Mouse (Mus musculus): ENCODE results near the gene Arcn1.
"Not testable (repeated sequence)": the region's sequence is repeated elsewhere in the genome, so short reads cannot be mapped to it uniquely, and the experiment has no call there.

The Arcn1 gene

DNA sequence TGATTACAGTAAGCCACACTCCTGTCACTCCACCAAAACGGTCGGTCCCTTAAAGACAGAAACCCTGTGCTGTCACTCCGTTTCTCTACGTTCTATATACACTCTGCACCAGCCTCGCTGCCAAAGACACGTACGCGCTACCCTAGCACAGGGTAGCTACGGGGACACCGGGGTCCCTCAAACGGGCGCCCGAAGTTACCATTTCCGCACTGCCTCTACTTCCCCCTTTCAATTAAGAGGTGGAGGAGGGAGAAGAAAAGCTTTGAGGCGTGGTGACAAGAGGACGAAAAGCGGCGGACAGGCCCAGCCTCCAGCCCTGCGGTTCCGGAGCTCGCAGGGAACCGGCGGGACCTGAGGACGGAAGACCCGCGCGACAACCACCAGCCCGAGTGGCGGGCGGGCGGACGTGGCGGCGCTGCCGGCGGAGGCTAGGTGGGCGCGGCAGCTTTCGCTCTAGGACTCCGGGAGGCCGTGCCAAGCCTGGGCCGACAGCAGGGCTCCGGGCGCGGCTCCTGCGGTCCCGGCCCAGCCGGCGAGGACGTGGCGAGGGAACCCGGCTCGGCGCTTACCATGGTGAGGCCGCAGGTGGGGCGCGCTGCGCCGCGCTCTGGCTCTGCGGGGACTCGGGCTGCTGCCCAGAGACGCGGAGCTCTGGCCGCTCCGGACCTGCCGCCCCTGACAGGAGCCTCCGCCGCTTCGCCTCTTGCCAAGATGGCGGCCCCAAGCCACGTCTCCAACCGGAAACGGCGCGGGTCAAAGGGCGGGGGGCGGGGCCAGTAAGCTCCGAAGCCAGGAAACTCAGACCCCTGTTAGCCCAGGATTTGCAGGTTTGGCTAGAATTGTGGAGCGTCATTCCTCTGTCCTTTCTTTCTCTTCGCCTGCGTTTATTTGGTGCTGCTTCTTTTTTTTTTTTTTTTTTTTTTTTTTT lies at the start of gene Arcn1, which contains the start of gene Ift46:
TSS of gene Arcn1 (minus strand) at position 745 of the 928 bp plus-strand sequence.
TSS of gene Ift46 (plus strand) at position 808 of the 928 bp plus-strand sequence.
- peak; percentile 85 for DNase-seq

- no peak for DNase-seq
These were observed 46.5 kb upstream of the Arcn1 start for GRCm38 (mm10) chr9:44814179-44814578.

DNA sequence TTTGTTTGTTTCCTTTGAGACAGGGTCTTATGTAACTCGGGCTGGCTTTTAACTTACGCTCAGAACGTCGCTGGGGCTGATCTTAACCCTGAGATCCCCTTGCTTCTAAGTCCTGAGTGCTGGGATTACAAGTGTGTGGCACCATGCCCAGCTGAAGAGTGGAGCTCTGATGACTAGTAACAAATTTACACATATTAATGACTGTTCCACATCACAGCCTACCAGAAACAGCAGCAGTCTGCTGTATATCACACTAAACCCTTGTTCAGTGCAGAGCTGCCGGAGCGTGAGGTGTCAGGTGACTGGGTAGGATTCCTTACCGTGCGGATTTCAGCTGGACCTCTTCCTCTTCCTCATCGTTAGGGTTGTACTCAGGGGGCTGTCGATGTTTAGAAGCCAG lies 42.7 kb upstream of the Arcn1 start:
- no peak for DNase-seq

DNA sequence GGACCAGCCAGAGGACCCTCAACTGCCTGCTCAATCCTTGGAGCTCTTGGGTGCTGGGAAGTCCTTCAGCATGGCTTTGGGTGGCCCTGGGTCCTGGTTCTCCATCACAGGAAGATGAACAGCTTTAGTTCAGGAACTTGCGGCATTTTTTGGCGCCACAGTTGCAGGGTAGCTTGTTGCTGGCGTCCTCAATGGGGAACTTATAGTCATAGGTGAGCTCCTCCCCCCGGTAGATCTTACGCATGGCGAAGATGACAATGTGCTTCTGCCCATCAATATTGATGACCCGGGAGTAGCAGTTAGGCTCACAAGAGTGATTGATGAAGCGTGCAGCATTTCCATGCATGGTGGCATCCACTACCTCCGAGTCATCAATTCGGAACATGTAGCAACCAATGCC lies 40.1 kb upstream of the Arcn1 start:
- no peak for DNase-seq

- DNase-seq: no peak
These were observed 39.5 kb upstream of the Arcn1 start for GRCm38 (mm10) chr9:44807141-44807540.

DNA sequence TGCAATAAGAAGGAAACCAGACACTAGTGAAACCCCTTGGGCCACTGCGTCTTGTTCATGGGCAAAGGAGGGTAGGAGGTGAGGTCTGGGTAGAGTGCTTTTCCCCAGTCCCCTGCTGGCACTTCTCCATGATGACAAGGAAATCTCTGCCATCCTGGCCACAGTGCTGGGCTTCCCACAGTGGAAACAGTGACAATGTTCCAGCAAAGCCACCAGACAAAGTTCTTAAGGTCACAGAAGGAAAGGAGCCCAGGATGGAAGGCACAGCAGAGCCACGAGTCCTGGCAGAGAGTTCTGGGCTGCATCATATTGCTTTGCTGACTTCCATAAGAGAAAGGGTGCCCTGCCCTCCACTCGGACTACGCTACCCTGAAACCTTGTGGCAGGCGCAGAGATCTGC lies 37.9 kb upstream of the Arcn1 start:
- no peak for DNase-seq

DNA sequence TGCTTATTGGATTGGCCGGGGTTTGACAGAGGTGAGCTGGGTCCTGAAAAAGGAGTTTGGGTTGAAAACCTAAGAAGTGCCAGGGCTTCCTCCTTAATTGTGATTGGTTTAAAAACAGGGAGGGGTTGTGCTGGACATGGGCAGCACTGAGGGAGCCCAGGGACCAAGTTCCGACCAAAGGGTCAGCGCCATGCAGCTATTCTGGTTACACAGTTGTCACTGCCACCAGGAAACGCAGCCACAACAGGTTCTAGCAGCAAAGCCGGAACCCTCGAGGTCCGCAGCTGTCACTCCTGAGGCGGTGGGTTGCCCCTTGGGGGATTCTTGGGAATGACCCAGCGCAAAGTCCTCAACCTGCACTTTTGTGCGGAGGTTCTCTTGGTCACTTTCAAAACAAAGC lies 37.0 kb upstream of the Arcn1 start:
- no peak for DNase-seq

GRCm38 (mm10) chr9:44802808-44803450 lies 35.3 kb upstream of the Arcn1 start, which contains the start of gene Ttc36:
Gene Ttc36, minus strand, starts transcription at chr9:44803072.
- no peak for DNase-seq

DNA sequence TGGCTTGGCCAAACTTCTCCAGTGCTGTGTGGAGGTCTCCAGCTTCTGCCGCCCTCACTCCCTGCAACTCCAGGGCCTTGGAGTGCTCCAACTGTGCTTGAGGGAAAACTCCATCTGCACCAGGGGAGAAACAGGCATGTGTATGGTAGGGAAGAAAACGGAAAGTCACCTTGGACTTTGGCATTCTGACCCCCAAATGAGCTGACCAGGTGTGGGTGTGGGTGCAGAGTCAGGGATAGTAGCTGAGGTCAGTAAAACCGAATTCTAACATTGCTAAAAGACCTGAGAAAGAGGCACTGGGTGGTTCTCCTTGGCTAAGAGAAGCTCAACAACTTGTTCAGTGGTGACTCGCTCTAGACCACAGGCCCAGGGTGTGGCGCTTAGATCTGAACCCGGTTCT lies 34.0 kb upstream of the Arcn1 start:
- DNase-seq: no peak

GRCm38 (mm10) chr9:44799958-44800324 lies 32.3 kb upstream of the Arcn1 start:
- DNase-seq: no peak

- peak; percentile 82 for DNase-seq
These were observed 31.7 kb upstream of the Arcn1 start, which contains the start of gene Tmem25 for GRCm38 (mm10) chr9:44799102-44799957. Gene Tmem25, minus strand, starts transcription at chr9:44799307.

- DNase-seq: no peak
These were observed 30.7 kb upstream of the Arcn1 start for GRCm38 (mm10) chr9:44798298-44798697.

DNA sequence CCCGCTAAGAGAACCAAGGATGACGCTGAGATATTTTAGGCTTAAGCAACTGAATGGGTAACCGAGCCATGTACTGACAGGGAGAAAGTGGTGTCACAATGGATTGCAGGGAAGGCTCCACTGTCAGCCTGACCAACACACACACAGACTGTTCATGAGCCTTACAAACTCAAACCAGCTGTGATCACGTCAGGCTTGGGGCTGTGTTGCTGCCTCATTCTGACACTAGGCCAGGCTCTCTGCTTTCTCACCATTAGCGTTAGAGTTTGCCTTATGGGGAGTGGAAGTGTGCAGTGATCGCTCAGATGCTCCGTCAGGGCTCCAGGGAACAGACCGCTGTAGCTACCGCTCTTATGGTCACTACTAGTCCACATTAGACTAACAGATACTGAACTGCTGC lies 25.2 kb upstream of the Arcn1 start:
- DNase-seq: no peak

DNA sequence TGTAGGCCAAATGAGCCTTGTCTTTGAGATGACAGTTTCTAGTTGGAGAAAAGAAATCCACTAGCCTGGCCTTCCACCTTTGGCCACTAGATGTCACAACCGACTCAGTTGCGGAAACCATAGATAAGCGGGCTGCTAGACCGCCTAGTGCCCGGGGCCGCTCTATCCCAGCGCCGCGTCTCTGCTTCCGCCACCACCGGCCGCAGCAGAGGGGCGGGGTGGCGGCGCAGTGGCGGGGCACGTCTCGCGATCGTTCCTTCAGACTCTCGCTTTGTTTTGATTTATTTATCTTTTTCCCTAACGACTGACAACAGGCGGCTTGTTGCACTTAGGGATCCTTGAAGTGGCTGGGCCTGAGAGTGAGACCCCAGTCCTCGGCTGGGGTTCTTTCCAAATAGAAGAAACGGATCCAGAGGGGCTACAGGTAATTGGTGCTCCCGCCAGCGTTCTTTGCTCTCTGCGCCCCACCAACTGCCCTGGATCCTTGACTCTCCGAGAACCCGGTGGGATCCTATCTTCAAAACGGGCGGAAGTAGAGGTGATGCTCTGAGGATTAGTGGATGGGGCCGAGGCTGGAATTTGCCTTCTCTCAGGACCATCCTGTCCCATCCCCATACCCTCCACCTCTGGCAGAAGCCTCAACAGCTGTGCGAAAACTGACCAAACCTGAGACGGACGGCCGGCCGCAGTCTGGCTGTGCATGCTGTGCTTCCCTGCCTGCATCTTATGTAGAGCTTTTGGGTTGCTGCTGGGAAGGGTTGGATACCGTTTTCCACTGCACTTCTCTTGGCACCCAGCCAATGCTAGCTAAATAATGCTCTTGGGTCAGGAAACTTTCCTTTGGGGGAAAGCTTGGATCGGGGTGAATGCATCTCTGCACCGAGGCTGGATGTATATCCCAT lies 5.4 kb upstream of the Arcn1 start:
- DNase-seq: peak; percentile 92

DNA sequence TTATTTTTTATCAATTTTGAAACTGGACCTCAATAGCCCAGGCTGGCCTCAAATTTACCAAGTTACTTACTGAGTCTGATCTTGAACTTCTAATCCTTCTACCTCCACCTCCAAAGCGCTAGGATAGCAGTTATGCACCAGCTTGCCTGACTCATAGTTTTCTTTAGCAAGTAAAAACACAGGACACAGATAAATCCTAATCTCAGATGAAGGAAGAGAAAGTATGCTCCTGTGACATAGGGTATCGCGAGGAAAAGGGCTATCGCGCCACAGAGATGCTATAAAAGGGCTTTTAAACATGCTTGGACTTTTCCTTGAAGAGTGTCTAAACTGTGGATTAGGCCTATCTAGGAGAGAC lies 4.7 kb upstream of the Arcn1 start:
- no peak for DNase-seq

GRCm38 (mm10) chr9:44771376-44771775 lies 3.7 kb upstream of the Arcn1 start:
- no peak for DNase-seq

DNA sequence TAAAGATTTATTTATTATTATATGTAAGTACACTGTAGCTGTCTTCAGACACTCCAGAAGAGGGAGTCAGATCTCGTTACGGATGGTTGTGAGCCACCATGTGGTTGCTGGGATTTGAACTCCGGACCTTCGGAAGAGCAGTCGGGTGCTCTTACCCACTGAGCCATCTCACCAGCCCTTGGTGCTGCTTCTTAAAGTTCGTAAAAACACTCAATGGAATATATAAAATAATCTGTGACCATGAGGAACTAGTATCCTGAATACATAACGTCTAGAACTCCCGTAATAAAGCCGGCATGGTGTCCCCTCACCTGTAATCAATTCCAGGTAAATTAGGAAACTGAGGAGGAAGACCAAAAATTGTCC lies 367 bp upstream of the Arcn1 start:
- DNase-seq: not testable (repeated sequence)

DNA sequence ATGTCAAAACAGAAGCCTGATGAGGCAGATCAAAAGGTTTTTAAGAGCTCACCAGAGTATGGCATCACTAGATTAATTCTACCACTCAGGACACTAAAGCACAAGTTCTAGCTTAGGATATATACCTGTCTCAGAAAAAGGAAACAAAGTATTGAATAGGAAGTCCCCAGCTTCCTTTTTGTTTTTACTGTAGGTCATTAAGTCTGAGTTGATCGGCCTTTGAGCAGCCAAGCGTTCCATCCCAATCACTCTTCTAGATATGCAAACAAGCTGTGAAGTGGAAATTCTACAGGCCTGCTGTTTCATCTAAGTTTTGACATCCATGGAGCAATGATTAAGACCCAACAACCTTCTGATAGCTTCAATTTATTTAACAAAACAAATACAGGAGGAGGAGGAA lies 6.8 kb downstream of the Arcn1 start:
- no peak for DNase-seq

- DNase-seq: no peak
These were observed 19.2 kb downstream of the Arcn1 start for GRCm38 (mm10) chr9:44748473-44748872.

DNA sequence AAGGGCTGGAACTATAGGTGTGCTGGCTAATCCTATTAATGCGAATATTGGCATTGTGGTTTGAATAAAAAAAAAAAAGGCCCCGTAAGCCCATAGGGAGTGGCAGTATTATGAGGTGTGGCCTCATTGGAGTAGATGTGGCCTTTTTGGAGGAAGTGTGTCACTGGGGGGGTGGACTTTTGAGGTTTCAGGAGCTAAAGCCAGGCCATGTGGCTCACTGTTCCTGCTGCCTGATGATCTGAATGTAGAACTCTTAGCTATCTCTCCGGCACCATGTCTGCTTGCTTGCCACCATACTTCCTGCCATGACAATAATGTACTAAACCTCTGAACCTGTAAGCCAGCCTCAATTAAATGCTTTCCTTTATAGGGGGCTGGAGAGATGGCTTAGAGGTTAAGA lies 20.3 kb downstream of the Arcn1 start:
- DNase-seq: no peak

DNA sequence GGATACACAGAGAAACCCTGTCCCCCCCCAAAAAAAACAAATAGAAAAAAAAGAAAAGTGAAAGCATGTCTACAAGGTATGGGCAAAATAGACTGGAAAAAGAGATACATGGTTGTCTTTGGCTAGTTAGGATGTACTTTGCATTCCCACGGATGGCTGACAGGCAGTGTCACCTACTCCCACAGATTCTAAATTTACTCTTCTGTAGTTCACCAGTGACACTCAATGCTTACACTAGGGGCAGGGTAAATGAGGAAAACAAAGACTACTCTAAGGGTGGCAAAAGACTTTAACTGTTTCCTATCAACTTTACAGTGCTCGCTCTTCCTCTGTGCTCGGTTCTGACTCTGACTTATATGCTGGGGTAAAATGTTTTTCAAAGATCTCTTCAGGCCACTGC lies 21.0 kb downstream of the Arcn1 start:
- no peak for DNase-seq

- no peak for DNase-seq
These were observed 22.3 kb downstream of the Arcn1 start for GRCm38 (mm10) chr9:44745371-44745770.

Data from right cerebral cortex, postnatal 4 days (tissue).